Comparison of ENCODE assay signal across 11 mouse cellular contexts in genomic region chr16:33464509-33465241, GRCm38 (mm10). TPM values are rescaled to one million over a fixed set of nuclear protein-coding genes. Genes with fewer than 3 reads are reported as not detected.
A peak's percentile ranks its signal among the peaks of the same experiment; 100 is the strongest.
DNase-seq lines count a peak whose midpoint lies in the region; ATAC-seq and TF ChIP-seq lines count a peak whose summit lies in the region.
"Had no signal": no experiment of that assay in that cellular context is flagged by ENCODE, and none has a peak within 500 bp of the region (broad histone marks: within the 10 kb centered on the region; RNA-seq: fewer than 3 reads in every experiment).

No protein-coding gene starts in this region.

- no peak for ATAC-seq in forebrain, embryonic 11.5 days (replicated peaks; ENCODE audit: low FRiP score)
- no peak for ATAC-seq in liver, postnatal 0 days
- ATAC-seq in hindbrain, embryonic 12.5 days (ENCODE audit: low FRiP score): peak; percentile 85
- peak; percentile 65; the same call in 1 of the 2 replicates for ATAC-seq in neural tube, embryonic 12.5 days (ENCODE audit: low FRiP score, low read depth)
- ATAC-seq in megakaryocyte progenitor cell, adult 5-6 weeks (replicated peaks; ENCODE audit: poor library complexity): no peak
- ATAC-seq: activated CD4-positive, CD25-positive, alpha-beta regulatory T cell, adult 4 months had no signal

- TF ChIP-seq POLR2A in liver, adult 2 months (IDR thresholded peaks at IDR 0.05; ENCODE audit: extremely low read depth, insufficient read depth, low read length): no peak

- no peak for TF ChIP-seq CTCF in liver, adult 2 months (IDR thresholded peaks at IDR 0.05; ENCODE audit: low read depth, low read length)
- TF ChIP-seq CTCF in liver, postnatal 0 days (IDR thresholded peaks at IDR 0.05; ENCODE audit: low read depth): no peak

- no peak for DNase-seq in forebrain, embryonic 11.5 days (ENCODE audit: low spot score)
- DNase-seq in forebrain, embryonic 10.5 days (ENCODE audit: extremely low spot score, low spot score): no peak
- peak; percentile 39 for DNase-seq in liver, adult 2 months (ENCODE audit: extremely low read depth, low read depth, low spot score)
- DNase-seq in liver, postnatal 0 days: no peak
- DNase-seq in cerebellum, postnatal 25 days: no peak

- no peak overlapping the region for H3K4me3 ChIP-seq in forebrain, embryonic 11.5 days (ENCODE audit: low read depth, low read length)
- H3K4me3 ChIP-seq in forebrain, embryonic 10.5 days: no peak overlapping the region
- H3K4me3 ChIP-seq in liver, adult 2 months (ENCODE audit: insufficient read depth, low read depth, low read length): no peak overlapping the region
- no peak overlapping the region for H3K4me3 ChIP-seq in liver, postnatal 0 days (ENCODE audit: low read depth, low read length)
- no peak overlapping the region for H3K4me3 ChIP-seq in hindbrain, embryonic 12.5 days
- no peak overlapping the region for H3K4me3 ChIP-seq in neural tube, embryonic 12.5 days

- no peak overlapping the region for H3K4me2 ChIP-seq in forebrain, embryonic 11.5 days (ENCODE audit: low read depth, low read length, severe bottlenecking)
- H3K4me2 ChIP-seq in liver, postnatal 0 days (ENCODE audit: low read depth, low read length): no peak overlapping the region
- H3K4me2 ChIP-seq in hindbrain, embryonic 12.5 days (replicated peaks): no peak overlapping the region
- no peak overlapping the region for H3K4me2 ChIP-seq in neural tube, embryonic 12.5 days (replicated peaks)

- H3K36me3 ChIP-seq in forebrain, embryonic 11.5 days (ENCODE audit: control insufficient read depth, insufficient read depth, low read length): peaks cover under 1% of the 10 kb centered on the region; the same call in 1 of the 2 replicates
- H3K36me3 ChIP-seq in forebrain, embryonic 10.5 days (replicated peaks): peaks cover 41% of the 10 kb centered on the region
- H3K36me3 ChIP-seq in liver, adult 2 months (ENCODE audit: control insufficient read depth, insufficient read depth, low read length): peaks cover 21% of the 10 kb centered on the region
- peaks cover 18% of the 10 kb centered on the region for H3K36me3 ChIP-seq in liver, postnatal 0 days (replicated peaks; ENCODE audit: insufficient read depth, low read length)
- peaks cover 6% of the 10 kb centered on the region for H3K36me3 ChIP-seq in hindbrain, embryonic 12.5 days
- H3K36me3 ChIP-seq in neural tube, embryonic 12.5 days: peaks cover 4% of the 10 kb centered on the region

- no peaks in the 10 kb centered on the region for H3K4me1 ChIP-seq in forebrain, embryonic 11.5 days (replicated peaks; ENCODE audit: control insufficient read depth, insufficient read depth, low read length)
- peaks cover 4% of the 10 kb centered on the region for H3K4me1 ChIP-seq in forebrain, embryonic 10.5 days
- peaks cover 6% of the 10 kb centered on the region; the same call in 1 of the 2 replicates for H3K4me1 ChIP-seq in liver, adult 2 months (ENCODE audit: control insufficient read depth, insufficient read depth, low read length)
- no peaks in the 10 kb centered on the region; the same call in none of the 2 replicates for H3K4me1 ChIP-seq in liver, postnatal 0 days (ENCODE audit: insufficient read depth)
- peaks cover 15% of the 10 kb centered on the region for H3K4me1 ChIP-seq in hindbrain, embryonic 12.5 days
- H3K4me1 ChIP-seq in neural tube, embryonic 12.5 days: peaks cover 9% of the 10 kb centered on the region

- H3K79me2 ChIP-seq in liver, adult 2 months (ENCODE audit: control insufficient read depth, insufficient read depth, low read length): peaks cover 3% of the 10 kb centered on the region; the same call in 1 of the 2 replicates

- WGBS in forebrain, embryonic 11.5 days: 81% methylated on average over 4 of the region's 4 CpGs
- 94% methylated on average over 4 of the region's 4 CpGs for WGBS in forebrain, embryonic 10.5 days
- 86% methylated on average over 4 of the region's 4 CpGs for WGBS in liver, adult 2 months
- 91% methylated on average over 4 of the region's 4 CpGs for WGBS in liver, postnatal 0 days (ENCODE audit: insufficient replicate concordance)
- WGBS in hindbrain, embryonic 12.5 days: 74% methylated on average over 4 of the region's 4 CpGs
- 80% methylated on average over 4 of the region's 4 CpGs for WGBS in neural tube, embryonic 12.5 days

- H3K27me3 ChIP-seq in forebrain, embryonic 11.5 days (ENCODE audit: control insufficient read depth, insufficient read depth, low read length): no peaks in the 10 kb centered on the region
- H3K27me3 ChIP-seq in forebrain, embryonic 10.5 days (ENCODE audit: poor library complexity, severe bottlenecking): no peaks in the 10 kb centered on the region
- no peaks in the 10 kb centered on the region for H3K27me3 ChIP-seq in liver, adult 2 months (ENCODE audit: control insufficient read depth, insufficient read depth, low read length)
- no peaks in the 10 kb centered on the region for H3K27me3 ChIP-seq in liver, postnatal 0 days (ENCODE audit: insufficient read depth, low read length)
- no peaks in the 10 kb centered on the region for H3K27me3 ChIP-seq in hindbrain, embryonic 12.5 days
- no peaks in the 10 kb centered on the region for H3K27me3 ChIP-seq in neural tube, embryonic 12.5 days (replicated peaks)
- H3K27me3 ChIP-seq: megakaryocyte, embryonic 14.5 days had no signal

- no peaks in the 10 kb centered on the region for H3K9me3 ChIP-seq in forebrain, embryonic 11.5 days (ENCODE audit: control insufficient read depth, low read length)
- no peaks in the 10 kb centered on the region for H3K9me3 ChIP-seq in forebrain, embryonic 10.5 days
- H3K9me3 ChIP-seq in liver, postnatal 0 days (ENCODE audit: low read length): no peaks in the 10 kb centered on the region
- no peaks in the 10 kb centered on the region for H3K9me3 ChIP-seq in hindbrain, embryonic 12.5 days (replicated peaks)
- no peaks in the 10 kb centered on the region for H3K9me3 ChIP-seq in neural tube, embryonic 12.5 days
- H3K9me3 ChIP-seq: megakaryocyte, embryonic 14.5 days had no signal

- TF ChIP-seq EP300 in liver, postnatal 0 days (IDR thresholded peaks at IDR 0.05; ENCODE audit: low read depth): no peak

- no peak overlapping the region for H3K9ac ChIP-seq in forebrain, embryonic 11.5 days (ENCODE audit: low read length)
- no peak overlapping the region for H3K9ac ChIP-seq in liver, adult 2 months (ENCODE audit: low read depth, low read length)
- no peak overlapping the region for H3K9ac ChIP-seq in liver, postnatal 0 days (replicated peaks)
- no peak overlapping the region for H3K9ac ChIP-seq in hindbrain, embryonic 12.5 days
- no peak overlapping the region for H3K9ac ChIP-seq in neural tube, embryonic 12.5 days

- 0 out of 2 replicates have a peak overlapping the region, but pooled peaks have one; percentile 18 for H3K27ac ChIP-seq in forebrain, embryonic 11.5 days (ENCODE audit: low read depth, low read length)
- H3K27ac ChIP-seq in forebrain, embryonic 10.5 days: no peak overlapping the region
- H3K27ac ChIP-seq in liver, adult 2 months (replicated peaks; ENCODE audit: insufficient read depth, low read depth, low read length): no peak overlapping the region
- H3K27ac ChIP-seq in liver, postnatal 0 days (ENCODE audit: low read depth): no peak overlapping the region
- peak overlapping the region; percentile 67 for H3K27ac ChIP-seq in hindbrain, embryonic 12.5 days
- no peak overlapping the region for H3K27ac ChIP-seq in neural tube, embryonic 12.5 days
- H3K27ac ChIP-seq: stomach, postnatal 0 days had no signal

RNA-seq across cellular contexts. Expression of gene Slc12a8, which starts 52.5 kb away (rescaled TPM):
- polyA plus RNA-seq in forebrain, embryonic 11.5 days (2014; fragmentation: Nextera tagmentation; extraction: Ambion mirVana): 1.3 and 1.6 TPM in 2 replicates
- 0.77 and 1.1 TPM in 2 replicates for polyA plus RNA-seq in forebrain, embryonic 10.5 days (2016; fragmentation: Nextera tagmentation; extraction: Ambion mirVana)
- total RNA-seq in liver, adult 2 months (2014; rRNA removed): 0.09 and 0.20 TPM in 2 replicates
- 0.29 and 0.32 TPM in 2 replicates for polyA plus RNA-seq in liver, adult 2 months (2012; rRNA removed)
- 0.18 and 0.22 TPM in 2 replicates for polyA plus RNA-seq in liver, postnatal 0 days (2015; fragmentation: Nextera tagmentation; extraction: Ambion mirVana)
- polyA plus RNA-seq in hindbrain, embryonic 12.5 days (2016; fragmentation: Nextera tagmentation; extraction: Ambion mirVana): 0.65 and 0.99 TPM in 2 replicates
- polyA plus RNA-seq in neural tube, embryonic 12.5 days (2016; fragmentation: Nextera tagmentation; extraction: Ambion mirVana): 0.58 and 0.64 TPM in 2 replicates
- total RNA-seq in megakaryocyte progenitor cell, adult 5-6 weeks (2015): not detected in 2 replicates
- total RNA-seq in megakaryocyte progenitor cell, adult 5-6 weeks (2017): not detected in 2 replicates

Comparison
In these comparisons a context has a peak if more than half of its experiments do, and no peak if none do; other contexts are left out.
1. H3K27ac ChIP-seq: peak in forebrain, embryonic 11.5 days (single experiment) and hindbrain, embryonic 12.5 days (single experiment); none in forebrain, embryonic 10.5 days (single experiment), liver, adult 2 months (single experiment), liver, postnatal 0 days (single experiment) and neural tube, embryonic 12.5 days (single experiment).
2. ATAC-seq: peak in hindbrain, embryonic 12.5 days (single experiment) and neural tube, embryonic 12.5 days (single experiment); none in forebrain, embryonic 11.5 days (single experiment), liver, postnatal 0 days (single experiment) and megakaryocyte progenitor cell, adult 5-6 weeks (single experiment).